Mouse (Mus musculus) urinary bladder, adult 2 months (tissue): ENCODE data around the gene Pcsk6. TPM values are rescaled to one million over a fixed set of nuclear protein-coding genes. Genes with fewer than 3 reads are reported as not detected.
"Not testable (repeated sequence)": the region's sequence is repeated elsewhere in the genome, so short reads cannot be mapped to it uniquely, and the experiment has no call there.

Experiments
- DNase-seq: peaks from one replicate; pipeline ENCODE4 v3.0.0; 2022; ENCODE audit warnings: low spot score
- polyA plus RNA-seq: library from polyadenylated mRNA; depleted of rRNA; stranded (reverse); fragments of >200 nt; gene quantifications from 2 replicates; pipeline ENCODE4 v1.2.3, GENCODE M21; 2012

Gene Pcsk6
- polyA plus RNA-seq, 1 experiment, result 5.7 TPM

GRCm38 (mm10) chr7:66048446-66049230, 187.1 kb downstream of the Pcsk6 start:
- DNase-seq, result no peak

- DNase-seq, result no peak
Observed at GRCm38 (mm10) chr7:66053946-66054483, 192.5 kb downstream of the Pcsk6 start.

- not testable (repeated sequence) for DNase-seq
Observed at GRCm38 (mm10) chr7:66055356-66055755, 193.8 kb downstream of the Pcsk6 start.

- no peak for DNase-seq
Observed at GRCm38 (mm10) chr7:66058703-66059102, 197.2 kb downstream of the Pcsk6 start, which contains the start of gene Snrpa1. Snrpa1 (plus strand) TSS chr7:66059003.

- peak; percentile 85 for DNase-seq
Observed at GRCm38 (mm10) chr7:66060066-66060956, 198.8 kb downstream of the Pcsk6 start.

- no peak for DNase-seq
Observed at GRCm38 (mm10) chr7:66061057-66061456, 199.5 kb downstream of the Pcsk6 start.

GRCm38 (mm10) chr7:66076411-66076810, 214.9 kb downstream of the Pcsk6 start:
- DNase-seq, result no peak

GRCm38 (mm10) chr7:66079364-66080230, 218.1 kb downstream of the Pcsk6 start, which contains the start of gene Selenos:
Selenos (plus strand) TSS chr7:66079649.
- peak; percentile 87 for DNase-seq

GRCm38 (mm10) chr7:66080231-66080613, 218.7 kb downstream of the Pcsk6 start:
- DNase-seq, result no peak

- no peak for DNase-seq
Observed at GRCm38 (mm10) chr7:66083757-66084156, 222.2 kb downstream of the Pcsk6 start.

- DNase-seq, result no peak
Observed at GRCm38 (mm10) chr7:66084546-66084945, 223.0 kb downstream of the Pcsk6 start.

GRCm38 (mm10) chr7:66087652-66088051, 226.1 kb downstream of the Pcsk6 start:
- DNase-seq, result no peak

- no peak for DNase-seq
Observed at GRCm38 (mm10) chr7:66088077-66088476, 226.5 kb downstream of the Pcsk6 start.

- DNase-seq, result no peak
Observed at GRCm38 (mm10) chr7:66090676-66091190, 229.2 kb downstream of the Pcsk6 start.

- no peak for DNase-seq
Observed at GRCm38 (mm10) chr7:66091553-66091952, 230.0 kb downstream of the Pcsk6 start.

- no peak for DNase-seq
Observed at GRCm38 (mm10) chr7:66092656-66093055, 231.1 kb downstream of the Pcsk6 start.

- DNase-seq, result no peak
Observed at GRCm38 (mm10) chr7:66094141-66094540, 232.6 kb downstream of the Pcsk6 start.

GRCm38 (mm10) chr7:66098803-66099202, 237.3 kb downstream of the Pcsk6 start:
- DNase-seq, result no peak
